Mouse (Mus musculus): ENCODE results near the gene Adamts9.

DNA sequence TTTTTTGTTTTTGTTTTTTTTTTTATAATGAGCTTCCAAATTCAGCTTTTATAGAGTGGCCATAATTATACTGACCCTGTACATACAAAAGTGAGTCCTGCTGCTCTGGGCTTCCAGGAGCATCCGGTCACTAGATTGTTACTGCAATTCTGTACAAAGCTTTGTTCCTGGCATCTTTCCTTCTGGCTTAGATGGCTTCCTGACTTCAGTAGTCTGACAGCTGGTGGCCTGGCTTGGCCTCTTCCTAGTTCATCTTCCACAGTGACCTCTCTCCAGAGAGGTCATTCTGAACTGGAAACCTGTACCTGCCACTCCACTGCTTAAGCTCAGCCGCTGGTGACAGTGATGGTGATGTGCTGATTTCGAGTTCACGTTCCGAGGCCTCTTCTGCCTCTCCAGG lies 217.2 kb downstream of the Adamts9 start:
- TF ChIP-seq EP300 (IDR thresholded peaks at IDR 0.05) = no peak
- no peak for TF ChIP-seq CTCF (IDR thresholded peaks at IDR 0.05)

Measured in lung, postnatal 0 days (tissue).